Mouse (Mus musculus) right cerebral cortex, postnatal 36 days (tissue): ENCODE data around the gene Papss2.
"Not testable (repeated sequence)": the region's sequence is repeated elsewhere in the genome, so short reads cannot be mapped to it uniquely, and the experiment has no call there.

Experiments used
- DNase-seq, 2 experiments: peaks; one replicate each; pipeline ENCODE4 v3.0.0; 2022; ENCODE audit warnings: low spot score in 2 of 2, mixed read lengths in 1 of 2

The Papss2 gene

GRCm38 (mm10) chr19:32638276-32638903 lies 42.8 kb downstream of the Papss2 start:
- DNase-seq, result no peak

- no peak for DNase-seq
Measured at GRCm38 (mm10) chr19:32641535-32641934, 45.9 kb downstream of the Papss2 start.

GRCm38 (mm10) chr19:32641995-32642394 lies 46.4 kb downstream of the Papss2 start:
- no peak for DNase-seq

- DNase-seq, result no peak
Measured at GRCm38 (mm10) chr19:32643642-32644041, 48.1 kb downstream of the Papss2 start.

- no peak for DNase-seq
Measured at GRCm38 (mm10) chr19:32645939-32646338, 50.3 kb downstream of the Papss2 start.

- DNase-seq, result no peak
Measured at GRCm38 (mm10) chr19:32646382-32646781, 50.8 kb downstream of the Papss2 start.

- no peak for DNase-seq
Measured at GRCm38 (mm10) chr19:32648019-32648571, 52.5 kb downstream of the Papss2 start.

- DNase-seq, result no peak
Measured at GRCm38 (mm10) chr19:32651046-32651445, 55.5 kb downstream of the Papss2 start.

GRCm38 (mm10) chr19:32653122-32653521 lies 57.5 kb downstream of the Papss2 start:
- DNase-seq, result no peak

GRCm38 (mm10) chr19:32653630-32654362 lies 58.2 kb downstream of the Papss2 start:
- no peak for DNase-seq

GRCm38 (mm10) chr19:32659346-32659745 lies 63.8 kb downstream of the Papss2 start:
- no peak for DNase-seq

- no peak for DNase-seq
Measured at GRCm38 (mm10) chr19:32662936-32663335, 67.3 kb downstream of the Papss2 start.

GRCm38 (mm10) chr19:32665243-32665642 lies 69.7 kb downstream of the Papss2 start:
- no peak for DNase-seq

- not testable (repeated sequence) for DNase-seq
Measured at GRCm38 (mm10) chr19:32667830-32668229, 72.2 kb downstream of the Papss2 start.

GRCm38 (mm10) chr19:32675766-32676165 lies 80.2 kb downstream of the Papss2 start:
- DNase-seq, result no peak

GRCm38 (mm10) chr19:32680894-32681293 lies 85.3 kb downstream of the Papss2 start:
- DNase-seq, result no peak

GRCm38 (mm10) chr19:32683081-32683480 lies 87.5 kb downstream of the Papss2 start:
- no peak for DNase-seq

GRCm38 (mm10) chr19:32687721-32688120 lies 92.1 kb downstream of the Papss2 start:
- peak in 1 of 2 experiments; percentile 34 for DNase-seq

GRCm38 (mm10) chr19:32688227-32688626 lies 92.6 kb downstream of the Papss2 start:
- not testable (repeated sequence) for DNase-seq

GRCm38 (mm10) chr19:32689724-32690123 lies 94.1 kb downstream of the Papss2 start:
- DNase-seq, result no peak

- DNase-seq, result no peak
Measured at GRCm38 (mm10) chr19:32696674-32697073, 101.1 kb downstream of the Papss2 start.

- no peak for DNase-seq
Measured at GRCm38 (mm10) chr19:32702191-32702590, 106.6 kb downstream of the Papss2 start.

GRCm38 (mm10) chr19:32708996-32709395 lies 113.4 kb downstream of the Papss2 start:
- no peak for DNase-seq
